Mouse (Mus musculus): ENCODE measurements around the gene Grm2.
"Not testable (repeated sequence)": the region's sequence is repeated elsewhere in the genome, so short reads cannot be mapped to it uniquely, and the experiment has no call there.

DNA sequence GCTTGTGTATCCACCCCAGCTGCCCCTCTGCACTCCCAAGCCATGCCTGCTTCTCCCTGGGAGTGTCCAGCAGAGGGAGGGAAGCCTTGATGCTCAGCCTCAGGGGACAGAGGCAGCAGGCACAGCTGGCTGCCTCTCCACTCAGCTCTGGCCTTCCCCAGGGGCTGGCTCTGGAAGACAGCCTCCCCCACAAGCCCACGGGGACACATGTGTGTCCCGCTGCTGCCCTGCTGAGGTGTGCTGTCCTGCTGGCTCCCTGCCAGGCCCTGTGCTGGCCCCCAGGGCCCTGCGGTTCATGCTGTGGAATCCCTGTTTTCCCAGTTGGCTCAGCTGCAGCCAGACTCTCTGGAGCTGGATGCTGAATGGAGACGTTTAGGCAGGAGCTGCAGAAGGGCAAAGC, 60.5 kb downstream of the Grm2 start:
- TF ChIP-seq POLR2A (IDR thresholded peaks at IDR 0.05; ENCODE audit: insufficient read depth, low read length); EP300 (IDR thresholded peaks at IDR 0.05; ENCODE audit: insufficient read depth, low read depth, low read length); CTCF (IDR thresholded peaks at IDR 0.05; ENCODE audit: low read depth, low read length): not testable (repeated sequence)
